Mouse (Mus musculus): ENCODE data around the gene Tradd.

DNA sequence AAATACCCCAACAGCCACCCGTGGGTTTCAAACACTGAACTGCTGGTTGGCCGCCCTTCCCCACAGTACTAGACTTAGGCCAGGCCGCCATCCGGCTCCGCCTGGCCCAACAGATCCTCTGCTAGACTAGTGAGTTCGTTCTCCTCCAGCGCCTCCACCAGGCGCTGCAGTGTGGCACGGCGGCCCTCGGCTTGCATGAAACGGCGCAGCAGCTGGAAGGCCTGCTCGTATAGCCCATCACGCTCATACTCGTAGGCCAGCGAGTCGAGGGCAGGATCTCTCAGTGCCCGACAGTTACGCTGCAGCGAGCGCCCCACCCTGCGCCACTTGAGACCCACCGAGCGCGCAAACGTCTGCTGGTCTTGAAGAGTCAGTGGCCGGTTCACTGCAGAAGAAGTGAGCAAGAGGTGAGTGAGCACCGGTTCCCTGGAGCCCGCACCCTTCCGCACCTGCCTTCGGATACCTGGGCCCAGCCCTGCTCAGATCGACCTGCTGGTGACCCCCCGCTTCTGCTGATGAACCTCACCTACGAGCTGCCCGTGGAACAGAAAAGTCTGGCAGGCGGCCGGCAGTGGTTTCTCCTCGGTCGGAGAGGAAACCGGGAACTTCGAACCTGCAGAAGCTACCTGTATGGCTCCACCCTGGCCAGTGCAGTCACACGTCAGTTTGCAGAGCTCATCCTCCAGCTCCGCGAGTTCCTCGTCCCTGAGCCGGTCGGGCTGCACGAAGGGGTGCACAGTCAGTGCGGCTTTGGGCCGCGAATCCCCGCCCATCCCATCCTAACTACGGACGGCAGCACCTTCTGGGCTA lies 5.3 kb downstream of the Tradd start:
- TF ChIP-seq CTCF (IDR thresholded peaks at IDR 0.05; ENCODE audit: borderline replicate concordance, extremely low read depth, insufficient read depth, insufficient read length) = 0 out of 2 replicates have a peak, but pooled peaks have one; percentile 14
- TF ChIP-seq POLR2A (IDR thresholded peaks at IDR 0.05; ENCODE audit: borderline replicate concordance, extremely low read depth, insufficient read depth, insufficient read length, poor library complexity, severe bottlenecking) = no peak
